Mouse (Mus musculus) forebrain, embryonic 10.5 days (tissue): Measurements from ENCODE around the gene Prr7. TPM values are rescaled to one million over a fixed set of nuclear protein-coding genes. Genes with fewer than 3 reads are reported as not detected.
A peak's percentile ranks its signal among the peaks of the same experiment; 100 is the strongest.
"Not testable (repeated sequence)": the region's sequence is repeated elsewhere in the genome, so short reads cannot be mapped to it uniquely, and the experiment has no call there.

Source experiments
- DNase-seq: peaks from one replicate; pipeline ENCODE4 v3.0.0-alpha.2; 2017; ENCODE audit warnings: low spot score; ENCODE audit errors: extremely low spot score
- H3K27ac ChIP-seq: fragments of 300-500 bp; sonication (generic); 2 replicates; pipeline ENCODE4 v1.5.1; 2016; ENCODE audit warnings: mild to moderate bottlenecking
- H3K27me3 ChIP-seq: fragments of 300-500 bp; sonication (generic); 2 replicates; pipeline ENCODE4 v1.6.1; 2016; ENCODE audit warnings: mild to moderate bottlenecking; ENCODE audit not compliant: poor library complexity, severe bottlenecking
- H3K36me3 ChIP-seq: fragments of 300-500 bp; sonication (generic); replicated peaks from 2 replicates; pipeline ENCODE4 v1.6.1; 2016; ENCODE audit warnings: mild to moderate bottlenecking, moderate library complexity
- H3K4me1 ChIP-seq: fragments of 300-500 bp; sonication (generic); 2 replicates; pipeline ENCODE4 v1.6.1; 2016
- H3K4me3 ChIP-seq: fragments of 300-500 bp; sonication (generic); 2 replicates; pipeline ENCODE4 v1.5.1; 2016; ENCODE audit warnings: mild to moderate bottlenecking, moderate library complexity
- H3K9me3 ChIP-seq: fragments of 300-500 bp; sonication (generic); 2 replicates; pipeline ENCODE4 v1.6.1; 2016; ENCODE audit warnings: mild to moderate bottlenecking, moderate library complexity
- WGBS: fragments of 180-500 bp; shearing (Covaris S2); methylation state at CpG from one replicate; pipeline ENCODE4 v1.1.7; 2016; 5-methylcytosine and 5-hydroxymethylcytosine counted together
- polyA plus RNA-seq: library from polyadenylated mRNA; unstranded; fragments of >200 nt; fragmentation: Nextera tagmentation; extraction: Ambion mirVana; gene quantifications from 2 replicates; pipeline ENCODE4 v1.2.1, GENCODE M21; 2016

Prr7 gene
- polyA plus RNA-seq, 1 experiment from 2014 or later: 0.88 TPM

- not testable (repeated sequence) for H3K27me3 ChIP-seq, H3K4me1 ChIP-seq, H3K4me3 ChIP-seq, H3K27ac ChIP-seq, H3K36me3 ChIP-seq, DNase-seq
- peaks cover 30% of the 10 kb centered on the region for H3K9me3 ChIP-seq
- 89% methylated on average over 15 of the region's 15 CpGs for WGBS
Observed at GRCm38 (mm10) chr13:55437111-55437629, 26.9 kb upstream of the Prr7 start.

GRCm38 (mm10) chr13:55443799-55444285, 20.2 kb upstream of the Prr7 start:
- no peaks in the 10 kb centered on the region for H3K9me3 ChIP-seq
- H3K36me3 ChIP-seq: peaks cover 16% of the 10 kb centered on the region
- H3K4me3 ChIP-seq: peak overlapping the region; percentile 95
- peaks cover 40% of the 10 kb centered on the region for H3K4me1 ChIP-seq
- no peak for DNase-seq
- H3K27ac ChIP-seq: peak overlapping the region; percentile 96
- 46% methylated on average over 9 of the region's 9 CpGs for WGBS
- H3K27me3 ChIP-seq: no peaks in the 10 kb centered on the region

GRCm38 (mm10) chr13:55444286-55444936, 19.7 kb upstream of the Prr7 start:
- Histone ChIP-seq H3K36me3 (peaks cover 22% of the 10 kb centered on the region), H3K27ac (peak overlapping the region; percentile 96), H3K4me3 (peak overlapping the region; percentile 95), H3K9me3 (no peaks in the 10 kb centered on the region), H3K27me3 (no peaks in the 10 kb centered on the region), H3K4me1 (peaks cover 45% of the 10 kb centered on the region)
- DNase-seq: no peak
- 2% methylated on average over 33 of the region's 33 CpGs for WGBS

- H3K4me1 ChIP-seq: peaks cover 46% of the 10 kb centered on the region
- peak; percentile 99 for DNase-seq
- under 1% methylated on average over 35 of the region's 35 CpGs for WGBS
- no peaks in the 10 kb centered on the region for H3K9me3 ChIP-seq
- H3K27me3 ChIP-seq: no peaks in the 10 kb centered on the region
- peak within 1 kb of the TSS; percentile 96 for H3K27ac ChIP-seq
- H3K4me3 ChIP-seq: peak within 1 kb of the TSS; percentile 95
- H3K36me3 ChIP-seq: peaks cover 27% of the 10 kb centered on the region
Observed at GRCm38 (mm10) chr13:55444937-55445315, 19.1 kb upstream of the Prr7 start, which contains the start of gene Grk6. TSS of gene Grk6 (plus strand) at chr13:55445072.

GRCm38 (mm10) chr13:55445361-55446091, 18.5 kb upstream of the Prr7 start:
- whole genome bisulfite sequencing: 1% methylated on average over 64 of the region's 66 CpGs
- no peaks in the 10 kb centered on the region for H3K9me3 ChIP-seq

GRCm38 (mm10) chr13:55446483-55447105, 17.5 kb upstream of the Prr7 start:
- peaks cover 44% of the 10 kb centered on the region for H3K36me3 ChIP-seq
- no peaks in the 10 kb centered on the region for H3K27me3 ChIP-seq

More at GRCm38 (mm10) chr13:55445361-55446091, 18.5 kb upstream of the Prr7 start:
- Histone ChIP-seq H3K27ac (peak overlapping the region; percentile 96), H3K36me3 (peaks cover 33% of the 10 kb centered on the region), H3K4me3 (peak overlapping the region; percentile 95), H3K4me1 (peaks cover 46% of the 10 kb centered on the region), H3K27me3 (no peaks in the 10 kb centered on the region)
- no peak for DNase-seq

GRCm38 (mm10) chr13:55447543-55447943, 16.5 kb upstream of the Prr7 start:
- no peak for DNase-seq
- 75% methylated on average over 3 of the region's 3 CpGs for WGBS
- H3K4me1 ChIP-seq: peaks cover 46% of the 10 kb centered on the region
- no peak overlapping the region for H3K27ac ChIP-seq
- H3K27me3 ChIP-seq: no peaks in the 10 kb centered on the region
- H3K4me3 ChIP-seq: peak overlapping the region; percentile 95; the same call in 1 of the 2 replicates
- peaks cover 53% of the 10 kb centered on the region for H3K36me3 ChIP-seq
- H3K9me3 ChIP-seq: no peaks in the 10 kb centered on the region

More at GRCm38 (mm10) chr13:55446483-55447105, 17.5 kb upstream of the Prr7 start:
- H3K4me1 ChIP-seq: peaks cover 46% of the 10 kb centered on the region
- WGBS: 88% methylated on average over 6 of the region's 6 CpGs
- DNase-seq: no peak
- peak overlapping the region; percentile 96 for H3K27ac ChIP-seq
- H3K9me3 ChIP-seq: no peaks in the 10 kb centered on the region
- peak overlapping the region; percentile 95 for H3K4me3 ChIP-seq

GRCm38 (mm10) chr13:55448131-55448530, 15.9 kb upstream of the Prr7 start:
- no peaks in the 10 kb centered on the region for H3K27me3 ChIP-seq
- H3K4me3 ChIP-seq: peak overlapping the region; percentile 95; the same call in 1 of the 2 replicates
- 91% methylated on average over 5 of the region's 5 CpGs for WGBS
- H3K4me1 ChIP-seq: peaks cover 46% of the 10 kb centered on the region
- no peak for DNase-seq
- peaks cover 59% of the 10 kb centered on the region for H3K36me3 ChIP-seq
- no peak overlapping the region for H3K27ac ChIP-seq
- no peaks in the 10 kb centered on the region for H3K9me3 ChIP-seq

GRCm38 (mm10) chr13:55449205-55449604, 14.9 kb upstream of the Prr7 start:
- no peaks in the 10 kb centered on the region for H3K27me3 ChIP-seq
- H3K4me1 ChIP-seq: peaks cover 38% of the 10 kb centered on the region
- H3K27ac ChIP-seq: no peak overlapping the region
- no peak for DNase-seq
- 95% methylated on average over 9 of the region's 9 CpGs for WGBS
- no peak overlapping the region for H3K4me3 ChIP-seq
- H3K36me3 ChIP-seq: peaks cover 70% of the 10 kb centered on the region
- no peaks in the 10 kb centered on the region for H3K9me3 ChIP-seq

GRCm38 (mm10) chr13:55449679-55450441, 14.2 kb upstream of the Prr7 start:
- WGBS: 91% methylated on average over 17 of the region's 17 CpGs
- Histone ChIP-seq H3K27me3 (no peaks in the 10 kb centered on the region), H3K9me3 (no peaks in the 10 kb centered on the region), H3K36me3 (peaks cover 77% of the 10 kb centered on the region), H3K4me3 (no peak overlapping the region), H3K27ac (no peak overlapping the region), H3K4me1 (peaks cover 35% of the 10 kb centered on the region)
- no peak for DNase-seq

GRCm38 (mm10) chr13:55450511-55450980, 13.5 kb upstream of the Prr7 start:
- DNase-seq: no peak
- WGBS: 93% methylated on average over 11 of the region's 11 CpGs
- Histone ChIP-seq H3K4me3 (no peak overlapping the region), H3K4me1 (peaks cover 34% of the 10 kb centered on the region), H3K36me3 (peaks cover 83% of the 10 kb centered on the region), H3K27ac (no peak overlapping the region), H3K9me3 (no peaks in the 10 kb centered on the region), H3K27me3 (no peaks in the 10 kb centered on the region)

- no peak for DNase-seq
- WGBS: 94% methylated on average over 10 of the region's 10 CpGs
- H3K4me1 ChIP-seq: peaks cover 27% of the 10 kb centered on the region
- H3K27ac ChIP-seq: no peak overlapping the region
- H3K36me3 ChIP-seq: peaks cover 91% of the 10 kb centered on the region
- H3K27me3 ChIP-seq: no peaks in the 10 kb centered on the region
- no peaks in the 10 kb centered on the region for H3K9me3 ChIP-seq
- no peak overlapping the region for H3K4me3 ChIP-seq
Observed at GRCm38 (mm10) chr13:55451296-55451695, 12.8 kb upstream of the Prr7 start.
